Mouse (Mus musculus) heart, adult 2 months (tissue): Measurements from ENCODE around the gene Xpo4. TPM values are rescaled to one million over a fixed set of nuclear protein-coding genes. Genes with fewer than 3 reads are reported as not detected.

Source experiments
- DNase-seq, 2 experiments: peaks; one replicate each; pipeline ENCODE4 v3.0.0; 2021
- H3K27ac ChIP-seq: fragments of 200-600 bp; 2 replicates; pipeline ENCODE4 v1.8.1; 2022
- H3K27me3 ChIP-seq: fragments of 200-500 bp; 2 replicates; pipeline ENCODE4 v1.6.1; 2012; ENCODE audit warnings: mild to moderate bottlenecking, low read length, inconsistent platforms, mixed read lengths; ENCODE audit not compliant: control insufficient read depth, insufficient read depth
- H3K36me3 ChIP-seq: fragments of 200-500 bp; 2 replicates; pipeline ENCODE4 v1.6.1; 2012; ENCODE audit warnings: low read length, inconsistent platforms; ENCODE audit not compliant: control insufficient read depth, insufficient read depth
- H3K4me1 ChIP-seq: fragments of 200-500 bp; 2 replicates; pipeline ENCODE4 v1.6.1; 2011; ENCODE audit warnings: low read length; ENCODE audit not compliant: control insufficient read depth, insufficient read depth
- H3K4me3 ChIP-seq: fragments of 200-600 bp; 2 replicates; pipeline ENCODE4 v1.8.1; 2022
- H3K79me2 ChIP-seq: fragments of 200-500 bp; replicated peaks from 2 replicates; pipeline ENCODE4 v1.6.1; 2012; ENCODE audit warnings: mild to moderate bottlenecking, inconsistent platforms, low read length, moderate library complexity, mixed read lengths; ENCODE audit not compliant: control insufficient read depth, insufficient read depth
- H3K9ac ChIP-seq: fragments of 200-500 bp; 2 replicates; pipeline ENCODE4 v1.6.1; 2012; ENCODE audit warnings: low read depth, mild to moderate bottlenecking, control low read depth, inconsistent platforms, low read length, mixed read lengths
- CTCF ChIP-seq: fragments of 200-600 bp; IDR thresholded peaks from 2 replicates; pipeline ENCODE4 v1.8.1; 2022; ENCODE audit warnings: antibody characterized with exemption, mild to moderate bottlenecking, moderate library complexity
- EP300 ChIP-seq: fragments of 200-500 bp; IDR thresholded peaks from 2 replicates; pipeline ENCODE4 v1.6.1; 2011; ENCODE audit warnings: low read depth, low read length, control low read depth; ENCODE audit not compliant: insufficient read depth
- POLR2A ChIP-seq: fragments of 200-500 bp; IDR thresholded peaks from 2 replicates; pipeline ENCODE4 v1.6.1; 2011; ENCODE audit warnings: mild to moderate bottlenecking, low read depth, low read length, control low read depth; ENCODE audit not compliant: insufficient read depth
- WGBS: fragments of 180-500 bp; shearing (Covaris S2); methylation state at CpG from one replicate; pipeline ENCODE4 v1.1.7; 2018; 5-methylcytosine and 5-hydroxymethylcytosine counted together
- intact Hi-C: fragments of 180-260 bp; cut with DNase I; formaldehyde crosslinking; loops from one replicate; pipeline ENCODE4 v1.15.1; 2025
- polyA plus RNA-seq: library from polyadenylated mRNA; depleted of rRNA; stranded (reverse); fragments of >200 nt; gene quantifications from 2 replicates; pipeline ENCODE4 v1.2.3, GENCODE M21; 2012
- total RNA-seq, 2 experiments: library from RNA; stranded (reverse); gene quantifications; 2 replicates each; pipeline ENCODE4 v1.2.3; 2021

Gene Xpo4
- total and polyA plus RNA-seq, 3 experiments = 2.8 to 12.7 (median 10.9) TPM

DNA sequence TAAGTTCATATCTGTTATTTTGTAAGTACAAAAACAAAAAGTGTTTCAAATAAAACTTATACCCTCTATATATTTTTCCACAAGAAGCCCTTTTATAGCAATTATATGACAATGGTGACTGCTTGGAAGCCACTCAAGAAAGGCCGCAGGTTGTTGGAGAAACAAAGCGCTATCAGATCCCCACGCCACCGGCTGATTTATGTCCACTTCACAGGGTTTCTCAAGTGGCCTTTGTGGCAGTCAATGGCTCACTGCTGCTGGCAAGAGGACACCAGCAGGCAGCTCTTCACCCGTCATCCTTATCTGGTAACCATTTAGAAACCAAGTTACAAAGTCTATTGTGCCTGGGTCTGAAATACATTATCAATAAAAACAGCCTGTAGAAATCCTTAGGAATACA is 31.1 kb downstream of the Xpo4 start:
- Histone ChIP-seq H3K36me3 (peaks cover 5% of the 10 kb centered on the region), H3K79me2 (no peaks in the 10 kb centered on the region), H3K4me1 (peaks cover 2% of the 10 kb centered on the region), H3K4me3 (no peak overlapping the region), H3K27me3 (no peaks in the 10 kb centered on the region), H3K27ac (no peak overlapping the region), H3K9ac (no peak overlapping the region)
- DNase-seq = no peak
- TF ChIP-seq POLR2A (no peak), CTCF (no peak), EP300 (no peak)
- 55% methylated on average over 5 of the region's 5 CpGs for WGBS
- intact Hi-C loops = no loop called here

DNA sequence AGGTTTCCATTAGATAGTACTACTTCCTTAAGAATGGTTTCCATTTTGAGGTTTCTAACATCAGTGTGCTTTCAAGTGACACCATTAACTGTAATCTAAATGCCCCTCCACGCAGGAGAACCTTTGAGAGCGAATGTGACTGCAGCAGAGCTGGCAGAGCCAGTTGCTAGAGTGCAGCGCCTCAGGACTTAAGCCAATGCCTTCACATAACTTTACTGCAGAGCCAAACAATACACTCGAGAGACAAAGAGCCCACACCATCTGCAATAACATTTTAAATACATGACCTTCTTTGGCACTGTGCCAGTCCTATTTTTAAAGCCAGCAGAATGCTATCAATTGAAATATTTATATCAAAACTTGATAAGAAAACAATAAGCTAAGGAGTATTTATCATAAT is 35.6 kb downstream of the Xpo4 start:
- Histone ChIP-seq H3K27me3 (no peaks in the 10 kb centered on the region), H3K36me3 (peaks cover 10% of the 10 kb centered on the region), H3K4me1 (peaks cover 2% of the 10 kb centered on the region), H3K27ac (no peak overlapping the region; the same call in 1 of the 2 replicates), H3K4me3 (no peak overlapping the region), H3K79me2 (no peaks in the 10 kb centered on the region), H3K9ac (no peak overlapping the region)
- TF ChIP-seq CTCF (no peak), POLR2A (no peak), EP300 (no peak)
- no peak for DNase-seq
- intact Hi-C loops = no loop called here
- WGBS = 21% methylated on average over 4 of the region's 4 CpGs

DNA sequence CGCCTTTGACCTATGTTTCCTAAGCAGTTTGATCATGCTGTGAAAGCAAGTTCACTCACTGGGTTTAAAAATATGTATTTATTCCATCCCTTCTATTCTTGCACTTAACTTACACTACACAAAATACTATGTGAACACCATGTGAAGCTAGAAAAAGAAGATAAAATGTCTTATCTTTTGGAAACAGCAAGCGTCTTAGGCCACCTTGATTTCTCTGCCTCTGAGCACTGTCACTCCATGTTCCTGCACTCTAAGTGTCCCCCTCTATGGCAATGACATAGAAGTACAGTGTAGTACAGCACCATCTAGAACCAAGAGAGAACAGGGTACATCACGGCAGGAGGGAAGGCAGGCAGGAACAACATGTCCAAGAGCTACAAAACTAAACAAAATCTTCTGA is 42.3 kb downstream of the Xpo4 start:
- 61% methylated on average over 3 of the region's 3 CpGs for whole genome bisulfite sequencing
- no peaks in the 10 kb centered on the region for H3K4me1 ChIP-seq
- H3K27me3 ChIP-seq = no peaks in the 10 kb centered on the region
- H3K36me3 ChIP-seq = peaks cover 2% of the 10 kb centered on the region
- no peaks in the 10 kb centered on the region for H3K79me2 ChIP-seq
- DNase-seq = no peak
- no peak for TF ChIP-seq POLR2A
- TF ChIP-seq CTCF = no peak
- TF ChIP-seq EP300 = no peak
- intact Hi-C loops = loop anchor here (5.0 kb wide), 1 partner anchor 251 kb away; no protein-coding TSS in a partner anchor
- no peak overlapping the region for H3K9ac ChIP-seq
- H3K4me3 ChIP-seq = no peak overlapping the region
- no peak overlapping the region for H3K27ac ChIP-seq

DNA sequence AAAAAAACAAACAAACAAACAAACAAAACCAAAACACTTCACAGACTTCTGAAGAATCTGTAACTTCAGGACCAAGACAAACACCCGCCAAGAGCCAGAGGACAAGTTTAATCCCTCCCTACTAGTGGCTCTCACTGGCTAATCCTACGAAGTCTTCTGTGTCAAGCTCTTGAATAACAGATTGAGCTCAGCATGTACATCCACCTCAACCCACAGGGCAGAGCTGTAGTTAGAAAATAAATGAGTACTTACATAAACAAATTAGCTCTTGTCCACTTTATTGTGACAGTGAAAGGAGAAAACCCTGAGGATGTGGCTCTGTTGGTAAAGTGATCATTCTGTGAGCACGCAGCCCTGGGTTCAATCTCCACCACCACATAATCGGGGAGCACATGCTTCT is 43.5 kb downstream of the Xpo4 start:
- TF ChIP-seq EP300 = no peak
- no peak for TF ChIP-seq CTCF
- no peak for TF ChIP-seq POLR2A
- H3K36me3 ChIP-seq = peaks cover 2% of the 10 kb centered on the region
- no peak for DNase-seq
- H3K79me2 ChIP-seq = no peaks in the 10 kb centered on the region
- no peak overlapping the region for H3K4me3 ChIP-seq
- WGBS = 85% methylated on average over 4 of the region's 4 CpGs
- H3K9ac ChIP-seq = no peak overlapping the region
- no peak overlapping the region for H3K27ac ChIP-seq
- no peaks in the 10 kb centered on the region for H3K27me3 ChIP-seq
- intact Hi-C loops = loop anchor here (5.0 kb wide), 1 partner anchor 249 kb away; no protein-coding TSS in a partner anchor
- H3K4me1 ChIP-seq = no peaks in the 10 kb centered on the region

DNA sequence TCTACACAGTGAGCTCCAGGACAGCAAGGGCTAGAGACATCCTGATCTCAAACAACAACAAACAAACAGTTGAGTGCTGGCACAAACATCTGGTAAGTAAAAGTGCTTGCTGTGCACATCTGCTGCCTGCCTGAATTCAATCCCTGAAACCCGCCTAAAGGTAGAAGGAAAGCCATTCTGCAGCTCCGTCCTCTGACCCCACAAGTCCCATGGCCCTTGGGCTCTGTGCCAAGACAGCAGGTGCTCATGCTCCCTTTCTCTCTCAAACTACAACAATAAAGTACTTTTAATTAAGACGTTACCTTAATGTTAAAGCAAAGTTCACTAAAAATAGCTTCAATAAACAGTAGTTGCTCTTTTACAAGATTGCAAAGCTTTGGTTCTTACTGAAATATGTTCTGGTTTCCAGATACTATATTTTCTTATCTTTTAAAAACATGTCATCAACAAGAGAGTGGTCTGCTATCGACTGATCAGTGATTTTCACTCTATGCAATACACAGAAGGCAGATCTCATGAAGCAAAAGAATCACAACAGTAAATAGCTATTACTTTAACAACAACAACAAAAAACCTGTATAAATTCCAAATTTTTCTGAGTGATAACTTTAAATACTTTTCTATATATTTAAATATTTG is 44.5 kb downstream of the Xpo4 start:
- Histone ChIP-seq H3K27ac (no peak overlapping the region), H3K4me3 (no peak overlapping the region), H3K4me1 (no peaks in the 10 kb centered on the region), H3K36me3 (peaks cover 2% of the 10 kb centered on the region), H3K79me2 (no peaks in the 10 kb centered on the region), H3K9ac (no peak overlapping the region), H3K27me3 (no peaks in the 10 kb centered on the region)
- TF ChIP-seq CTCF = no peak
- TF ChIP-seq POLR2A = no peak
- TF ChIP-seq EP300 = no peak
- intact Hi-C loops = loop anchor here (5.0 kb wide), 1 partner anchor 248 kb away; no protein-coding TSS in a partner anchor
- 58% methylated on average over 4 of the region's 4 CpGs for WGBS
- no peak for DNase-seq

DNA sequence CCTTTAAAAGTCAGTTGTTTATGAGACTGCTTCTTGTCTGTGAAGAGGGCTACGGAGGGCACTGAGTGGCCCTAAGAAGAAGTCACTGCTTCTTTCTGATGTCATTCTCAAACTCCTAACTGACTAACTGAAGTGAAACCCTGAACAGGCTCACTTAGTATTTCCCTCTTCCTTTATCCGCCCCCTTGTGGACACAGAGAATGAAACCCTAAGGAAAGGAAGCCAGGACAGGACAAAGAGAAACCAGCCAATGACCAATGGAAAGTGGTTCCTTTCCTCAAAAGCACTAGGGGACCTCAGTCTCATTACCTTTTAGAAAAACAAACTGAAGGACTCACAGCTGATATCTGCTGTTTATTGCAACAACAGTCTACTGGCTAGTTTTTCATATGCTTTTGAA is 45.7 kb downstream of the Xpo4 start:
- Histone ChIP-seq H3K27me3 (no peaks in the 10 kb centered on the region), H3K79me2 (no peaks in the 10 kb centered on the region), H3K36me3 (peaks cover 2% of the 10 kb centered on the region), H3K4me1 (no peaks in the 10 kb centered on the region), H3K27ac (no peak overlapping the region), H3K9ac (no peak overlapping the region), H3K4me3 (no peak overlapping the region)
- intact Hi-C loops = loop anchor here (2.0 to 10.0 kb wide), 2 partner anchors 87 to 195 kb away; partner anchors contain the start of gene Ift88
- TF ChIP-seq EP300 (no peak), POLR2A (no peak), CTCF (peak; percentile 80)
- WGBS = 35% methylated on average over 2 of the region's 2 CpGs
- peak in 1 of 2 experiments; percentile 18 for DNase-seq
